Mouse (Mus musculus): ENCODE results near the gene Olfr1385. TPM values are rescaled to one million over a fixed set of nuclear protein-coding genes. Genes with fewer than 3 reads are reported as not detected.
"Not testable (repeated sequence)": the region's sequence is repeated elsewhere in the genome, so short reads cannot be mapped to it uniquely, and the experiment has no call there.

The Olfr1385 gene
- polyA plus RNA-seq (2014; fragmentation: Nextera tagmentation; extraction: Ambion mirVana) = not detected in 2 replicates

- H3K27me3 ChIP-seq (ENCODE audit: control insufficient read depth, insufficient read depth, low read length); H3K9me3 ChIP-seq (ENCODE audit: control insufficient read depth, low read depth, low read length); H3K4me3 ChIP-seq (ENCODE audit: low read depth, low read length); ATAC-seq (ENCODE audit: insufficient number of reproducible peaks, insufficient read depth, low FRiP score, low read depth); H3K4me2 ChIP-seq (replicated peaks; ENCODE audit: low read depth, low read length); H3K36me3 ChIP-seq (ENCODE audit: control insufficient read depth, insufficient read depth, low read length); H3K4me1 ChIP-seq (ENCODE audit: control insufficient read depth, insufficient read depth, low read length); H3K9ac ChIP-seq (replicated peaks; ENCODE audit: low read depth, low read length); H3K27ac ChIP-seq (ENCODE audit: low read length): not testable (repeated sequence)
- WGBS = 78% methylated on average over 1 of the region's 1 CpGs
Measured at GRCm38 (mm10) chr11:49488770-49489169, at the start of gene Olfr1385. Gene Olfr1385 (plus strand): TSS chr11:49489070.

DNA sequence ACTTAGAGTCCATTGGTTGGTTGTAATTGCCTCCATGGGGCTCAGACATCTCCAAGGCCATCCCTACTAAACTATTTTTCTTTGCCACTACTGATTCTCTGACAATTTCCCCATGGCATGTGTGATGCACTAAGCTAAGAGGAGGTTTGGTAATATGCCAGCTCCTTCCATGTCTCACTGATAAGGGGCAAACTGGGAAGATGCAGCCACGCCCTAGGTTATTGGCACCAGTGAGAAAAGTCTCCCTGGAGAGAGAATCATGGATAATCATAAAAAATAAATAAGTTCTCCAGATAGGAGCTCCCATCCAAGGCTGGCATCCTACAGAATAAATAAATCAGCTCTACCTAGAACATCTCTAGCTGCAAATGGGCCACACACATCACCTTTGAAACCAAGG, 33.8 kb upstream of the Olfr1385 start, which contains the start of gene Olfr1387:
Gene Olfr1387, plus strand, starts transcription at position 301 of the 400 bp plus-strand sequence.
- H3K4me1 ChIP-seq (ENCODE audit: control insufficient read depth, insufficient read depth, low read length) = no peaks in the 10 kb centered on the region
- ATAC-seq (ENCODE audit: insufficient number of reproducible peaks, insufficient read depth, low FRiP score, low read depth) = no peak
- no peak within 1 kb of the TSS for H3K9ac ChIP-seq (replicated peaks; ENCODE audit: low read depth, low read length)
- 80% methylated on average over 1 of the region's 1 CpGs for WGBS
- no peaks in the 10 kb centered on the region for H3K27me3 ChIP-seq (ENCODE audit: control insufficient read depth, insufficient read depth, low read length)
- no peaks in the 10 kb centered on the region for H3K9me3 ChIP-seq (ENCODE audit: control insufficient read depth, low read depth, low read length)
- H3K27ac ChIP-seq (ENCODE audit: low read length) = no peak within 1 kb of the TSS
- H3K36me3 ChIP-seq (ENCODE audit: control insufficient read depth, insufficient read depth, low read length) = no peaks in the 10 kb centered on the region
- no peak within 1 kb of the TSS for H3K4me2 ChIP-seq (replicated peaks; ENCODE audit: low read depth, low read length)
- H3K4me3 ChIP-seq (ENCODE audit: low read depth, low read length) = no peak within 1 kb of the TSS

GRCm38 (mm10) chr11:49464746-49465145, 24.1 kb upstream of the Olfr1385 start, which contains the start of gene Olfr1386:
Gene Olfr1386 (plus strand): TSS chr11:49465046.
- ATAC-seq (ENCODE audit: insufficient number of reproducible peaks, insufficient read depth, low FRiP score, low read depth); H3K4me1 ChIP-seq (ENCODE audit: control insufficient read depth, insufficient read depth, low read length); H3K4me3 ChIP-seq (ENCODE audit: low read depth, low read length); H3K36me3 ChIP-seq (ENCODE audit: control insufficient read depth, insufficient read depth, low read length); H3K9me3 ChIP-seq (ENCODE audit: control insufficient read depth, low read depth, low read length); H3K4me2 ChIP-seq (replicated peaks; ENCODE audit: low read depth, low read length); H3K9ac ChIP-seq (replicated peaks; ENCODE audit: low read depth, low read length); H3K27me3 ChIP-seq (ENCODE audit: control insufficient read depth, insufficient read depth, low read length); H3K27ac ChIP-seq (ENCODE audit: low read length): not testable (repeated sequence)
- 83% methylated on average over 3 of the region's 3 CpGs for WGBS

DNA sequence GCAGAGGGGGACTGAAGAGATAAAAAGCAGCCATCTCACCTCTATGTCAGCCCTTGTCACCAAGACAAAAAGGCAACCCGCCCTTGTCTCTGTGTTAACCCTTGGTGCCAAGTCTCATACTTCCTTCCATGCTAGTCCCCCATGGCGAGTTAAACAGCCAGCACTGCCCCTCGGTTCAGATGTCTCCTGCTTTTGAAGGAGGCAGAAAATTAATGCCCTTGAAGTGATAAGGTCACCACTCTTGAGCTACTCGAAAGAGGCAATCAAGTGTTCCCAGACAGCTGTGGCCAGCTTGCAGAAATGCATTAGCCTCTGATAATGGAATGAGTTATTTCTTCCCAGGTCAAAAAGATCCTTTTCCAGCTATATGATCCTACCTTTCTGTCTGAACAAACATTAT, 2.9 kb upstream of the Olfr1385 start:
- H3K9me3 ChIP-seq (ENCODE audit: control insufficient read depth, low read depth, low read length) = no peaks in the 10 kb centered on the region
- H3K27me3 ChIP-seq (ENCODE audit: control insufficient read depth, insufficient read depth, low read length) = no peaks in the 10 kb centered on the region
- no peaks in the 10 kb centered on the region for H3K36me3 ChIP-seq (ENCODE audit: control insufficient read depth, insufficient read depth, low read length)
- no peak overlapping the region for H3K4me3 ChIP-seq (ENCODE audit: low read depth, low read length)
- H3K27ac ChIP-seq (ENCODE audit: low read length) = no peak overlapping the region
- 26% methylated on average over 4 of the region's 4 CpGs for WGBS
- no peak overlapping the region for H3K9ac ChIP-seq (replicated peaks; ENCODE audit: low read depth, low read length)
- ATAC-seq (ENCODE audit: insufficient number of reproducible peaks, insufficient read depth, low FRiP score, low read depth) = no peak
- H3K4me1 ChIP-seq (ENCODE audit: control insufficient read depth, insufficient read depth, low read length) = no peaks in the 10 kb centered on the region
- no peak overlapping the region for H3K4me2 ChIP-seq (replicated peaks; ENCODE audit: low read depth, low read length)

GRCm38 (mm10) chr11:49518086-49518485, 29.2 kb downstream of the Olfr1385 start:
- no peak overlapping the region for H3K4me3 ChIP-seq (ENCODE audit: low read depth, low read length)
- H3K4me1 ChIP-seq (ENCODE audit: control insufficient read depth, insufficient read depth, low read length) = no peaks in the 10 kb centered on the region
- ATAC-seq (ENCODE audit: insufficient number of reproducible peaks, insufficient read depth, low FRiP score, low read depth) = no peak
- WGBS = 70% methylated on average over 5 of the region's 5 CpGs
- no peaks in the 10 kb centered on the region for H3K27me3 ChIP-seq (ENCODE audit: control insufficient read depth, insufficient read depth, low read length)
- no peak overlapping the region for H3K4me2 ChIP-seq (replicated peaks; ENCODE audit: low read depth, low read length)
- no peak overlapping the region for H3K9ac ChIP-seq (replicated peaks; ENCODE audit: low read depth, low read length)
- no peak overlapping the region for H3K27ac ChIP-seq (ENCODE audit: low read length)
- H3K36me3 ChIP-seq (ENCODE audit: control insufficient read depth, insufficient read depth, low read length) = no peaks in the 10 kb centered on the region
- no peaks in the 10 kb centered on the region for H3K9me3 ChIP-seq (ENCODE audit: control insufficient read depth, low read depth, low read length)

- Histone ChIP-seq H3K9ac (replicated peaks; ENCODE audit: low read depth, low read length) (no peak within 1 kb of the TSS), H3K36me3 (ENCODE audit: control insufficient read depth, insufficient read depth, low read length) (no peaks in the 10 kb centered on the region), H3K4me2 (replicated peaks; ENCODE audit: low read depth, low read length) (no peak within 1 kb of the TSS), H3K27me3 (ENCODE audit: control insufficient read depth, insufficient read depth, low read length) (no peaks in the 10 kb centered on the region), H3K4me3 (ENCODE audit: low read depth, low read length) (no peak within 1 kb of the TSS), H3K4me1 (ENCODE audit: control insufficient read depth, insufficient read depth, low read length) (no peaks in the 10 kb centered on the region), H3K9me3 (ENCODE audit: control insufficient read depth, low read depth, low read length) (no peaks in the 10 kb centered on the region), H3K27ac (ENCODE audit: low read length) (no peak within 1 kb of the TSS)
- ATAC-seq (ENCODE audit: insufficient number of reproducible peaks, insufficient read depth, low FRiP score, low read depth) = no peak
Measured at GRCm38 (mm10) chr11:49519348-49519747, 30.5 kb downstream of the Olfr1385 start, which contains the start of gene Olfr1383. Gene Olfr1383 (plus strand): TSS chr11:49519648.

DNA sequence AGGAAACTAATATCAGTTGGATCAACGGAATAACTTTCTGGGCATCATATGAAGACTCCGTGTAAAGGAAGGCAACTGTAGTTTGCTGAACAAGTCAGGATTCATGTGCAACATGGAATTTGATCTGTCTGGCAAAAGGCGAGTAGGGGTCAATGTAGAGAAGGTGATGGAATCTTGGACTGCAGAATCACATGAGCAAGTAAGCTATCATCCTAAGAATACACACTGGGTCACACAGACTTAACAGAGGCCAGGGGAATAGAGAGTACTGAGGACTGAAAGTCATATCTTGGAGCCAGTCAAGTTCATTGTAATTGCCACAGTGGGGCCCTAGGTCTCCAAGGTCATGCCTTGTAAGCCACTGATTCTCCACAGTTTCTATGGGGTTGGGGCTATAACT, 39.1 kb downstream of the Olfr1385 start, which contains the start of gene Olfr1382:
Gene Olfr1382, plus strand, starts transcription at position 301 of the 400 bp plus-strand sequence.
- Histone ChIP-seq H3K9me3 (ENCODE audit: control insufficient read depth, low read depth, low read length) (no peaks in the 10 kb centered on the region), H3K9ac (replicated peaks; ENCODE audit: low read depth, low read length) (no peak within 1 kb of the TSS), H3K4me1 (ENCODE audit: control insufficient read depth, insufficient read depth, low read length) (no peaks in the 10 kb centered on the region), H3K36me3 (ENCODE audit: control insufficient read depth, insufficient read depth, low read length) (no peaks in the 10 kb centered on the region), H3K27ac (ENCODE audit: low read length) (no peak within 1 kb of the TSS), H3K4me3 (ENCODE audit: low read depth, low read length) (no peak within 1 kb of the TSS), H3K4me2 (replicated peaks; ENCODE audit: low read depth, low read length) (no peak within 1 kb of the TSS), H3K27me3 (ENCODE audit: control insufficient read depth, insufficient read depth, low read length) (no peaks in the 10 kb centered on the region)
- no peak for ATAC-seq (ENCODE audit: insufficient number of reproducible peaks, insufficient read depth, low FRiP score, low read depth)
- 85% methylated on average over 3 of the region's 3 CpGs for WGBS

- Histone ChIP-seq H3K27me3 (ENCODE audit: control insufficient read depth, insufficient read depth, low read length) (no peaks in the 10 kb centered on the region), H3K9ac (replicated peaks; ENCODE audit: low read depth, low read length) (no peak overlapping the region), H3K4me1 (ENCODE audit: control insufficient read depth, insufficient read depth, low read length) (no peaks in the 10 kb centered on the region), H3K27ac (ENCODE audit: low read length) (no peak overlapping the region), H3K9me3 (ENCODE audit: control insufficient read depth, low read depth, low read length) (no peaks in the 10 kb centered on the region), H3K4me3 (ENCODE audit: low read depth, low read length) (no peak overlapping the region), H3K4me2 (replicated peaks; ENCODE audit: low read depth, low read length) (no peak overlapping the region), H3K36me3 (ENCODE audit: control insufficient read depth, insufficient read depth, low read length) (no peaks in the 10 kb centered on the region)
- no peak for ATAC-seq (ENCODE audit: insufficient number of reproducible peaks, insufficient read depth, low FRiP score, low read depth)
Measured at GRCm38 (mm10) chr11:49532761-49533160, 43.9 kb downstream of the Olfr1385 start.

- H3K9me3 ChIP-seq (ENCODE audit: control insufficient read depth, low read depth, low read length); H3K27ac ChIP-seq (ENCODE audit: low read length); H3K4me2 ChIP-seq (replicated peaks; ENCODE audit: low read depth, low read length); H3K9ac ChIP-seq (replicated peaks; ENCODE audit: low read depth, low read length); H3K4me1 ChIP-seq (ENCODE audit: control insufficient read depth, insufficient read depth, low read length); H3K36me3 ChIP-seq (ENCODE audit: control insufficient read depth, insufficient read depth, low read length); H3K4me3 ChIP-seq (ENCODE audit: low read depth, low read length); ATAC-seq (ENCODE audit: insufficient number of reproducible peaks, insufficient read depth, low FRiP score, low read depth); H3K27me3 ChIP-seq (ENCODE audit: control insufficient read depth, insufficient read depth, low read length): not testable (repeated sequence)
- 65% methylated on average over 2 of the region's 2 CpGs for WGBS
Measured at GRCm38 (mm10) chr11:49536631-49537030, 47.8 kb downstream of the Olfr1385 start.
